Mouse (Mus musculus) C2C12 (cell line): ENCODE measurements around the gene Ncapd2.

Source experiments
- CEBPB ChIP-seq: IDR thresholded peaks from one replicate; pipeline ENCODE4 v1.6.1; 2011; ENCODE audit warnings: low read depth, mild to moderate bottlenecking, control low read depth, moderate library complexity
- CTCF ChIP-seq: IDR thresholded peaks from one replicate; pipeline ENCODE4 v1.5.1; 2011; ENCODE audit not compliant: control insufficient read depth, insufficient read depth, insufficient read length
- MAX ChIP-seq: IDR thresholded peaks from one replicate; pipeline ENCODE4 v1.6.1; 2011; ENCODE audit warnings: mild to moderate bottlenecking, control low read depth
- MYOG ChIP-seq: IDR thresholded peaks from one replicate; pipeline ENCODE4 v1.6.1; 2011; ENCODE audit not compliant: control insufficient read depth, insufficient read length; ENCODE audit errors: extremely low read depth
- USF1 ChIP-seq: IDR thresholded peaks from one replicate; pipeline ENCODE4 v1.6.1; 2011; ENCODE audit warnings: low read depth, mild to moderate bottlenecking, control low read depth, moderate library complexity

GRCm38 (mm10) chr6:125166861-125167650 lies 24.4 kb downstream of the Ncapd2 start:
- TF ChIP-seq CTCF (no peak), MAX (no peak), USF1 (no peak), MYOG (no peak), CEBPB (no peak)
